Mouse (Mus musculus) cortical plate, adult 2 months (tissue): ENCODE measurements around the gene Sarm1.

ENCODE experiments used
- CTCF ChIP-seq: fragments of 200-500 bp; IDR thresholded peaks from 2 replicates; pipeline ENCODE4 v1.5.1; 2011; ENCODE audit warnings: mild to moderate bottlenecking, control low read depth, low read length; ENCODE audit not compliant: insufficient read depth; ENCODE audit errors: extremely low read depth
- POLR2A ChIP-seq: fragments of 200-500 bp; IDR thresholded peaks from 2 replicates; pipeline ENCODE4 v1.6.1; 2011; ENCODE audit warnings: mild to moderate bottlenecking, low read length, control low read depth; ENCODE audit not compliant: insufficient read depth; ENCODE audit errors: extremely low read depth

DNA sequence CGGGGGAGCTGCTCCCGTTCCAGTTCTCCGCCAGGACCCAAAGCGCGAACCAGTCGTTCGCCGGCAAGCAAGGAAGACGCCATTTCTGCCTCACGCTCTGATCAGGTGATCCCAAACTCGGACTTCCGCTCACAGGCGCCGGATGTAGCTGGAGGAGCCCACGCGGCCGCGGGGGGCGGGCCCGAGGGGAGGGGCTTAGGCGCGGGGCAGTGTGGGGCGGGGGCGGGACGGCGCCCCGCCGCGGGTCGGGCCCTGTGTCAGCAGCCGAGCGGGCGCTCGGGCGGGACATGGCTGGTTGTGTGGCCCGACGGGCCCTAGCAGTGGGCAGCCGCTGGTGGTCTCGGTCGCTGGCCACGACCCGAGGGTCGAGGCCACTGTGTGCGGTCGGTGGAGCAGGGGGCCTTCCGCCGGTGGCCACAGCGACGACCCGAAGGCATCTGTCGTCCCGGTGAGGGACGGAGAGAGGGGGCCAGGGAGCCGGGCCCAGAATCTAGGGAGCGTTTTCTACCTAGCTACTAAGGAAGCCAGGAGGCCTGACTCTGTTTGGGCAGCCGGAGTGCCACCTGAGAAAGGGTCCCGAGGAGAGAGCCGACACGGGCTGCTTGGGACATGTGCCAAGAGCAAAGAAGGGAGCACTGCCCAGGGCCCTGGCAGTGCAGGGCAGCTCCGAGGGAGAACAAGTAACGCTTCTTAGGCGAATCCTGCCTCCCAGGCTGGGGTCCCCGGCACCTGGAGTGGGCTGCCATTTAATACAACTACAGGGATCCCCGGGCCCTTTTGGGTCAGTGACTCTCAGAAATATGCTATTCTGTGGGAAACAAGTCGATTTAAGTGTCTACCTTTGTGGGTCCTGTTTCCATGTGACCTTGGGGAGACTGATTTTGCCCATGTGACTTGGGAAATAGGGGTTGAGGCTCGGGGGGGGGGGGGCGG is 14.7 kb upstream of the Sarm1 start, which contains the start of the genes Tmem199 and Poldip2:
- TF ChIP-seq CTCF: no peak
- peak; percentile 83 for TF ChIP-seq POLR2A
